Mouse (Mus musculus): ENCODE data around the gene Muc5ac. TPM values are rescaled to one million over a fixed set of nuclear protein-coding genes. Genes with fewer than 3 reads are reported as not detected.

Muc5ac gene
- polyA plus RNA-seq, 1 experiment from 2014 or later: not detected

GRCm38 (mm10) chr7:141861046-141861445 lies 72.3 kb downstream of the Muc5ac start:
- H3K36me3 ChIP-seq (replicated peaks): no peaks in the 10 kb centered on the region
- no peak overlapping the region for H3K27ac ChIP-seq
- H3K4me2 ChIP-seq: no peak overlapping the region
- H3K27me3 ChIP-seq: no peaks in the 10 kb centered on the region
- no peak overlapping the region for H3K4me3 ChIP-seq (replicated peaks)
- H3K4me1 ChIP-seq: no peaks in the 10 kb centered on the region
- no peak overlapping the region for H3K9ac ChIP-seq
- 82% methylated on average over 4 of the region's 4 CpGs for WGBS
- no peaks in the 10 kb centered on the region for H3K9me3 ChIP-seq
- no peak for ATAC-seq (ENCODE audit: low FRiP score)

Other genes starting within 250 kb of the Muc5ac start
- gene Chid1, start 249.1 kb upstream of the Muc5ac start, polyA plus RNA-seq (2016; fragmentation: Nextera tagmentation; extraction: Ambion mirVana): 24.0 and 24.2 TPM in 2 replicates
- gene Ap2a2, start 226.8 kb upstream of the Muc5ac start, polyA plus RNA-seq (2016; fragmentation: Nextera tagmentation; extraction: Ambion mirVana): 106 and 112 TPM in 2 replicates
- gene Muc6, start 133.7 kb upstream of the Muc5ac start, polyA plus RNA-seq (2016; fragmentation: Nextera tagmentation; extraction: Ambion mirVana): 0.14 and 0.19 TPM in 2 replicates
- gene Muc2, start 98.6 kb upstream of the Muc5ac start, polyA plus RNA-seq (2016; fragmentation: Nextera tagmentation; extraction: Ambion mirVana): 0.19 and 0.24 TPM in 2 replicates
- gene Muc5b, start 50.1 kb downstream of the Muc5ac start, polyA plus RNA-seq (2016; fragmentation: Nextera tagmentation; extraction: Ambion mirVana): 0.03 and 0.05 TPM in 2 replicates
- gene Tollip, start 129.5 kb downstream of the Muc5ac start, polyA plus RNA-seq (2016; fragmentation: Nextera tagmentation; extraction: Ambion mirVana): 69.2 and 76.2 TPM in 2 replicates
- 19.8 and 20.2 TPM in 2 replicates for gene Brsk2, start 160.8 kb downstream of the Muc5ac start, polyA plus RNA-seq (2016; fragmentation: Nextera tagmentation; extraction: Ambion mirVana)